Mouse (Mus musculus): ENCODE measurements around the gene Dnajc17.

DNA sequence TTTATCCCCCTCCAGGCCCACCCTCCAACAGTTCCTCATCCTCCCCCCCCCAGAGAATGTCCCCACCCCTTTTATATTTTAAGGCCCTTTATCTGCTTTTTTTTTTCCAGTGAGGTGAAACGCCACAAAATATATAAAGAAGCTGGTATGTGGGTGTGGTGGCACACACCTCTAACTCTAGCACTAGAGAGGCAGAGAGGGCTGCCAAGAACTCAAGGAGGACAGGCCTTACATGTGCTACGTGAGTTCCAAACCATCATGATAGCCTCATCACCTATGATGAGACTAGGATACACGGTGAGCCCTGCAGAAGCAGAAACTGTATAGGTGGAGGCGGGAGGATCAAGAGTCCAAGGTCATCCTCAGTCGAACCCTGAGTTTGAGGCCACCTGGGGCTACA lies 17.6 kb downstream of the Dnajc17 start:
- TF ChIP-seq CTCF (IDR thresholded peaks at IDR 0.05) (no peak), EP300 (IDR thresholded peaks at IDR 0.05) (no peak)

Data from lung, postnatal 0 days (tissue).